Mouse (Mus musculus): ENCODE measurements around the gene Adh7.

DNA sequence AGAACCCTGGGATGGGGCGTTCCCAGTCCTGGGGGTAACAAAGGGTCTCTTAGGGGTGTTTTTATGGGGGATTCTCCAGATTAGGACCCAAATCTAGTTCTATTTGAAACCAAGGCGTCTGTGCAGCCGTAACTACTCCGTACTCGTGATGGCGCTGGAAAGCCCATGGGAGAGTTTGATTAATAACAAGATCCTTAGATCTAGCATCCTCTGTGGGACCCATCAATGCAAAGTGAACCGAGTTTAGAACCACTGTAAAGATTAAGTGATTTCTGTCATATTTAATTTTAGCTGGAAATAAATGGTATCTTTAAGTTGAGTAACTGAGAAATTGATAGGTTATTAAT, 18.9 kb upstream of the Adh7 start:
- TF ChIP-seq GATA1 (IDR thresholded peaks at IDR 0.05; ENCODE audit: borderline replicate concordance, low read length) (no peak), FLI1 (IDR thresholded peaks at IDR 0.05; ENCODE audit: low read length) (no peak)

Data from megakaryocyte, embryonic 14.5 days (primary cell).